Mouse (Mus musculus): Measurements from ENCODE around the gene Ksr1.

The Ksr1 gene

DNA sequence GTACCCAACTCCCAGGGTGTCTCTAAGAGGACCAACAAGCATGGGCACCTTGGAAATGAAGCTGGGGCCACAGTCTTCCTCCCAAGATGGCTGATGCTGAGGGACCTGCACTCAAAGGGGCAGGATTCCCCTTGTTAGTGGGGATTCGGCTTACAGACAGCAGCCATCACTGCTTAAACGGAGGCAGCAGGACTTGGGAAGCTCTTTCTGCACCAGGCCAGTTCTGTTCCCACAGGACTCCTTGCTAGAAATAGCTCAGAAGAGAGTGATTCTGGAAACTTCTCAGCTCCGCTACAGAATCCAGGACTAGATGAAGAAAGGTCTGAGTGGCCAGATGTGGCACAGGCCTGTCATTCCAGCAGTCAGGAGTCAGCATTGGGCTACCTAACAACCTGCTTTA lies 19.2 kb downstream of the Ksr1 start:
- no peak for DNase-seq (ENCODE audit: low spot score in 2 of 2)

DNA sequence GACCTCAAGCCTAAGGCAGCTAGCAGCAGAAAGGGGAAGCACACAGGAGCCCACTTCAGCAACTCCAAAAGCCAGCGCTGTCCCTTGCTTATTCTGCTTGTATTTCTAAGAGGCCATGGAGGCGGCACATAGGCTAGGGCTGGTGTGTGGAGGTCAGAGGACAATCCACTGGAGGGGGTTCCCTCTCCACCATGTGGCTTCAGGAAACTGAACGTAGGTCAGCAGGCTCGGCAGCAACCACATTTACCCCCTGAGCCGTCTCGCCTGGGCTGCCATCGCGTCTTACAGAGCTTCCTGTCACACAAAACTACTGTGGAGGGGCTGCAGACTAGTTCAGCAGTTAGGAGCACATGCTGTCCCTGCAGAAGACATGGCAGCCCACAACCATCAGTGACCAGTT lies 20.4 kb downstream of the Ksr1 start:
- no peak for DNase-seq (ENCODE audit: low spot score in 2 of 2)

DNA sequence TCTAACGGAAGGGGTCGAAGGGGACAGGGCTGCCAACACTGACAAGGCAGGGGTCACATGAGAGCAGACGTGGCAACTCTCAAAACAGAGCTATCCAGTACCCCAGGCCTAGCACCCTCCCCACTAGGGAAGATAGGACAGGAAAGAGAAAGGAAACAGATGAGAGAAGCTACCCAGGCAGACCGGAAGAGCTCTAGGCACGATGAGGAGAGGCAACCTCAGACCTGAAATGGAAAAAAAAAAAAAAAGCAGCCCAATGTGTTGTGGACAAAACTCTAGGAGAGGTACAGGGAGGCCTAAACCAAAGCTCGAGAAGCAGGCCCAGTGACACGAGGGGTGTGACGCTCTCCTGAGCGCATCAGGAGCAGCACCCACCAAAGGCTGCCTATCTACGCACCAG lies 23.7 kb downstream of the Ksr1 start:
- no peak for DNase-seq (ENCODE audit: low spot score in 2 of 2)

DNA sequence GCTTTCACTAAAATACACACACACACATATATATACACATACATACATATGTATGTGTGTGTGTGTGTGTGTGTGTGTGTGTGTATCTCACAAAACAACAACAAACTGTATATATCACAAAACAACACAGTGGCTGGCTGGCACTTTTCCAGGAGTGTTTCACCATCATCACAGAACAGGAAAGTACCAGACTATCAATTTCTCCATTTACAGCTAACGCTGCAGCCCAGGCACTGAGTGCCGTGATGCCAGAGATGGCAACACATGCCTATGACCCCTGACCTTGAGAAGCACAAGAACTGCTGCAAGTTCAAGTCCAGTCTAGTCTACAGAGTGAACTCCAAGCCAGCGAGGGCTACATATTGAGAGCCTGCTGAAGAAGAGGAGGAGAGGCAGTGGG lies 26.1 kb downstream of the Ksr1 start:
- DNase-seq (ENCODE audit: low spot score in 2 of 2): no peak

DNA sequence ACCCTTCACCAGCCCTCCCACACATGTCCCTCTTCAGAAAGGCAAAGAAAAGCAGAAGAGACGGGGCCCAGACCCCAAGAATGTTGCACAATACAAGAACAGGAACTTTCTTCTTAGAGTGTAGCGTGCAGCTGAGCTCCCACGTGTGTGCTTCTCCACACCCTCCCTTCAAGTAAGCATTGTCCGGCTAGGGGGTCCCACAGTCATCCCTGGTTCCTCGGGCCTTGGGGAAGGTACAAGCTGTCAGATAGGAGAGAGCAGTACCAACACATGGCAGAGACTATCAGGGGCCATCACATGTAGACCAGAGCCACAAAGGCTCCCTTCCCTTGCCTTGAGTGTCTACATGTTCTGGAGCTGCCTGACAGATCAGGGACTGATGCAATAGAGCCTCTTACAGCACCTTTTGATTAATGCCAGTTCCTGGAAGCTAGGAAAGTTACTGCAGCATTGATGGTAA lies 27.3 kb downstream of the Ksr1 start:
- DNase-seq (ENCODE audit: low spot score in 2 of 2): no peak

DNA sequence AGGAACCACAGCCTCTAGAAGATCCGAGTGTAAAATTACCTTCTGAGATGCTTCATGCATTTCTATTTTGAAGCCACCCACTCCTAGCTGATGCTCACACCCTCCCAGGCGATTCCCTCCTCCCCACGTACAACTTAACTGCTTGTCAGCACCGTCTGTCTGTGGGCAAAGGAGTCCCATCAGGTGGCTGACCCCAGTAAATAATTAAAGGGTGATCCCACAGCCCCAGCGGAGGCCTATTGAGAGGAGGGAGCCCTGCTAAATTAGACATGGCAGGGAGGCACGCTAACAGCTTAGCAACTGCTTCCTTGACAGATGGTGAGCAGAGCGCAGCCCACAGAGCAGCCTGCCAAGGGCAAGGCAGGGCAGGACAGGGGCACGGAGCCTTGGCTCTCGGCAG lies 29.5 kb downstream of the Ksr1 start:
- no peak for DNase-seq (ENCODE audit: low spot score in 2 of 2)

DNA sequence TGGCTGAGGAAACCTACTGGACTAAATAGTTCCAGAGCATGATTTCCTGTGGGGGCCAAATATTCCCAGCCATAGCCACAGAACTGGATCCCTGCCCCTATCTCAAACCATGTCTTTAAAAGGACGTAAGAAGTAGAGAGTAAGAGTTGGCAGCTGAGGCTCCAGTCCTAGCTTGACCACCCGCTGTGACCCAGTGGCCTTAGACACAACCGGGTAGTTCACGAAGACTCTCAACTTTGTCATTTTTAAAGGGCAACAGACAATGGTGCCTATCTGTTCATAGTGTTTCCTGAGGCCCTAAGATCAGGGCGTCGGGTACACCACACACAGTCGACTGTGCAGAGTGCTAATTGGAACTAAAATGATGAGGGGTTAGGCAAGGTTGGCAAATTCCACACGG lies 30.5 kb downstream of the Ksr1 start:
- DNase-seq (ENCODE audit: low spot score in 2 of 2): no peak

DNA sequence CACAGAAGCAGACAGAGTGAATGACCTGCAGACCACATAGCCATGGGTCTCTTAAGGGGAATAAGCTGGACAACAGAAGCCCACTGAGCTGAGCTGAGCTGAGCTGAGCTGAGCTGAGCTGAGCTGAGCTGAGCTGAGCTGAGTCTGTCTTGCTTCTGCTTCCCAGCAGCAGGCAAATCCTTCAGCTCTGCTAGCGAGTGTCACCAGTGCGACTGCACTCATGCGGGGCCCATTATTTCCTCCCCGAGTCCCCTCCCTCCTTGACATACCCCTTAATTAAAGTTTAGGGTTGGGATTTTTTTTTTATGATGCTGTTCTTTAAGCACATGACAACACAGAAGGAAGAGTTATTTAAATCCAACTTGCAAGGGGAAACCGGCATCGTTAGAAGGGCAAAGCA lies 32.1 kb downstream of the Ksr1 start:
- DNase-seq (ENCODE audit: low spot score in 2 of 2): no peak

DNA sequence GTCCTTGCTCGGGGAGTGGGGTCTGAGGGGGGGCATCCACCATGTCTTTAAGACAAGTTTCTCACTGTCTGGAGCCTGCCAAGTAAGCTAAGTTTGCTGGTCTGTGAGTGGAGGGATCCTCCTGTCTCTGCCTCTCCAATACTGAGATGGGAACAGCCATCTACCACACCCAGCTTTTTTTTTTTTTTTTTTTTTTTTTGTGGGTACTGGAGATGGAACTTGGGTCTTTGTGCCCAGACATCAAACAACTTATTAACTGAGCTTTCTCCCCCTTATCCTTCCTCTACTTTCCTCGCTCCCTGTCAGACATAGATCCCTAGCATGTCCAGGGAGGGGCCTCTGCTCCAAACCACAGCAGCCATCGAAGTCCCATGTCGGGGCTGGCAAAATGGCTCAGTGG lies 32.8 kb downstream of the Ksr1 start:
- DNase-seq (ENCODE audit: low spot score in 2 of 2): no peak

DNA sequence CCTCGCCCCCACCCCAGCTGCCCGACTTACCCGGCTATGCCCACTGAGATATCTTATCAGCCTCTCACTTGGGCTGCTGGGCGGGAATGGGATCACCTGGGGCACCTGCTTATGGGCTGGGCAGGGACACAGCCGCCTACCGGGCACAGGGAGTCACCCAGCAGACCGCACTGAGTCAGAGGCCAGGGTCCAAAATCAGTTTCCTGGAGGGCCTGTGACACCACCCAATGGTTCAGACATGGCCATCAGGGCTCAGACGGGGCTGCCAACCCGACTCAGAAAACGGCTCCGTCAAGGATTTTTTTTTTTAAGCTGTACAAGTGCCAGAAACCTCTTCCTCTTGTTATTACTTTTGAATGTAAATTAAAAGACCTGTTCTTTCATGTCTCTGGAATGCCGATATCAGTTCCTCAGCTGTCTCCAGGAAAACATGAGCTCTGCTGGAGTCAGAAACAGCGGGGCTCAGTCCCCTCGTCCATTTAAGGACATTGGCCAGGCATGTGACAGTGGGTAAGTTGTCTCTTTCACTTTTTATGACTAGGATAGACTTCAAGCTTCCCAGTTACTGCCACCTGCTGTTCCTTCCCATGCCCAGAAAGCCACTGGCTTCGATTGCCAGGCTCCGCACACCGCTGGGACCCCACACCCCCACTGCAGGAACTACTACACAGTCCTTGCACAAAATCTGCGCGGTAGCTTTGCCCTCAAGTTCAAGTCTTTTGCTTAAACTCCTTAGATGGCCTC lies 33.5 kb downstream of the Ksr1 start:
- no peak for DNase-seq (ENCODE audit: low spot score in 2 of 2)

DNA sequence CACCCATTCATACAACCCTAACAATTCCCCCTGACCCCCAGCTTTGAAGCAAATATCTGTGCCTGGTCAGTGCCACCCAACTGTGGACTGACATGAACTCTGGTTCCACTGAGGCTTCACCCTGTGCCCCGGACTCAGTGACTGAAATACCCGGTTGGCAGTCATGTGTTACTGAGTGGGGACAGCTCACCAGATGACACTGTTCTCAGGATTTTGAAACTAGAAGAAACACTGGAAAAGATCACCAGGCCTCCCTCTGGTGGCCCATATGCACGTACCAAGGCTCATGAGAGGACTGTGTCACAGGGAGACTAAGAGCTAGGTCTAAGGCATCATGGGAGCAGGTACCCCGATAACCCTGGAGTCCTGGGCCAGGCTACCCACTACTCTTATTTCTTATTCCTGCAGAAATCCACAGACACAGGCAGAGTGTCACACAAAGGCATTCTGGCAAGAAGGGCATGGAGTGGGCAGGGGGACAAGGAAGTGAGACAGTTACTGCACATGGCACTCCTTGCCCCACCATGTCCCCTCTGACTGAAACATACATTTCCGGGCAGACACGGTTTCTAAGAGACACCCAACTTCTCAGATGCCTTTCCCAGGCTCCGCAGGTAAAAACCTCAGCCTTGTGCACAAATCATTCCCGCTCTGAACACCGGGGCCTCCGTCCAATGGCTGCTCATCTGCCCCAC lies 34.2 kb downstream of the Ksr1 start:
- DNase-seq (ENCODE audit: low spot score in 2 of 2): no peak

DNA sequence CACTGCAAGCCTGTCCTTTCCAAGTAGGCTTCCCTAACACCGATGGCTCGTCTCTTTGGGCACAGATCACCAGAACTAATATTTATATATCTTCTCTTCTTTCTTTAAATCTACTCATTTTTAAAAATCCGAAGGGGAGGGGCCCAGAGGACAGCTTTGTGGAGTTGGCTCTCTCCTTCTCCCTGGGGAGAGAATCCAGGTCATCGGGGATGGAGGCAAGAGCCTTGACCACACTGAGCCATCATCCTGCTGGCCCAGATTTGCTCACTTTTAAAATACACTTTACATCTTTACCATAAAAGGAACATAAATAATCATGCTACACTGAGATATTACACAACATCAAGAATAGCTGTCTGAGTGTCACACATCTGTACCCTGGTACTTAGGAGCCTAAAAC lies 35.8 kb downstream of the Ksr1 start:
- no peak for DNase-seq (ENCODE audit: low spot score in 2 of 2)

DNA sequence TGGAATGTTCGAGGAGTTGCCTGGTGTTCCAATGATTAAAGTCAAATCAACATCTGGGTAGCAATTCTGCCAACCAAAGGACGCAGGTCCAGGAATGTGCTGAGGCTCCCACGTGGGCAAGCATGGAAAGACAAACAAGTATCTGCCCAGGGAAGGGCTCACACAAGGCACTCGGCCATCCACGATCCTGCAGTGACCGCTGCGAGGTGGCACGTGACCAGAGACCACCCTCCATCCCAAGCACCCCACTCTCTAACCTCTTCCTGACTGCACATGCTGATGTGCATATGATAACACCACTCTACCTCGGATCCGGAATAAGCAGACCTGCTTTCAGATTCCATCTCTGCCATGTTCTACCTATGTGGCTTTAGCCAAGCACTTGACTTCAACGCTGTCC lies 38.3 kb downstream of the Ksr1 start:
- DNase-seq (ENCODE audit: low spot score in 2 of 2): no peak

DNA sequence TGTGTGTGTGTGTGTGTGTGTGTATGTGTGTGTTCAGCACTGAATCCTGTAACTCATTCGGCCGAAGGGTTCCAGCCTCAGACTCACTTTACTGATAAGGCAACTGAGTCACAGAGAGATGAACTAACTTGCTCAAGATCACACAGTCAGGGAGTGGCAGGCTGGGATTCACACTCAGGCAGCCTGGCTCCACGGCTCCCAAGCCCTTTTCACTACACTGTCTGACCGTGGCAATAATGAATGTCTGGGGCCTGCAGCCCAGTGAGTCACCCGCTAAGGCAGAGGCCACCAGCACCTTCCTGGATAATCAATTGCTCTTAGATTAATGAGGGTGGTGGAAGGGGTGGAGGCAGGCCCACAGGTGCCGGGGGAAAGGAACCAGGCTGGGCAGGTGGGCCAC lies 41.2 kb downstream of the Ksr1 start:
- no peak for DNase-seq (ENCODE audit: low spot score in 2 of 2)

DNA sequence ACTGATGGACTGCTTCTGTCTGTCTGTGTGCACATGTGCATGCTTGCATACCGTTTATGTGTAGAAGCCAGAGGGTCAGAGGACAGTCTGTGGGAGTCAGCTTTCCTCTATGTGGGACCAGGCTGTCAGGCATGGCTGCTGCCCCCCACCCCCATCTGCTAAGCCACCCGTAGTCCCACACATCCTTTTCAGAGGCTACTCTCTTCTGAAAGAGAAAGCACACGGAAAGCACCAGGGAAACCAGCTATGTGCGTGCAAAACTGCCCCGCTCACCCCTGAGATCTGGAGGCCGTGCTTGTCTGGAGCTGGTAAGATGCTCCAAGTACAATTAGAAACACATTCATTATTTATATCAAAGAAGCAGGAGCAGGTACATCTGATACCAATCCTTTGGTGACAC lies 41.7 kb downstream of the Ksr1 start:
- DNase-seq (ENCODE audit: low spot score in 2 of 2): no peak

DNA sequence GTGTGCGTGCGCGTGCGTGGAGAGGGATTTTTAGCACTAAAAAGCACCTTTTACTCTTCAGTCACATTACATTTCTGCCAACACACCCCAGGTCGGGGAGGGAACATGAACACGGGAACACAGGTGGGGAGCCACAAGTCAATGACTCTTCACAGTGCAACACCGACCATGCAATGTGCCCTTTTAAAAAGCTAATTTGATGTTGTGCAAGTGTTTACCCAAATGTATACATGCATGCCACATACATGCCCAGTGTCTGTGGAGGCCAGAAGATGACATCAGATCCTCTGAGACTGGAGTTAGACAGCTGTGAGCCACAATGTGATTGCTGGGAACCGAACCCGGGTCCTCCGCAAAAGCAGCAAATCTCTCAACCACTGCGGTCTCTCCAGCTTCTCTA lies 42.1 kb downstream of the Ksr1 start:
- no peak for DNase-seq (ENCODE audit: low spot score in 2 of 2)

DNA sequence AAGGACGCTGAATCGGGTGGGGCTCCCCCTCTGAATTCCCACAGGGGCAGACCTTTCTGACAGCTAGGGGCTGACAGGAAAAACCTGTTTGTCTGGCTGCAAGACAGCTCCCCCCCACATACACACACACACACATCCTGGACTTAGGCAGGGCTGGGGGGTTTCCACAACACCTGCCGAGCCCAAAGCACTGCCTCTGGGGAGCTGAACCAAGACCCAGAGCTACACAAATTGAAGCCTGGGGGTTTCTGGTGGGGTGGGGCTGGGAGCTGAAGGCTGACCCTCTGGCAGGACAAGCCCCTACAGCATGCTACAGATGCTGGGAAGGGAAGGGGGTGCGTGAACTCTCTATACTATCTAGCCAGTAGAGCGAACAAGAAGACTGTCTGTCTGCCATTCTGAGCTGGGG lies 42.7 kb downstream of the Ksr1 start:
- no peak for DNase-seq (ENCODE audit: low spot score in 2 of 2)

DNA sequence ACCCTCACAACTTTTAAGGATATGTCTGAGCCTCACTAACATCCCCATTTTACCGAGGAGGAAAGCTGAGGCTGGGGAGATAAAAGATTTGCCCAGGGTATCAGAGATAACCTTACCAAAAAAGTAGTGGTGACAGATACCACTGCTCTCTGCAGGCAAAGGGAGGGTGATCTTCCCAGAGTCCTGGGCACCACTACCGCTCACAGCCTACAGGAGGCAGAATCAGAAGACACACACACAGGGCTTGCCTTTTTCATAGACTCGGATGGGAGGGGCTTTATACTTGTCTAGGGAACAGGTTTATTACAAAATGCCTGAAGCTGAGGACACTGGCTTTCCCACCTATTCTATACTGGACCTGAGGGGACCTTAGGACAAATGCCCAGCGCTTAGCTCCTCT lies 43.9 kb downstream of the Ksr1 start:
- DNase-seq (ENCODE audit: low spot score in 2 of 2): no peak

DNA sequence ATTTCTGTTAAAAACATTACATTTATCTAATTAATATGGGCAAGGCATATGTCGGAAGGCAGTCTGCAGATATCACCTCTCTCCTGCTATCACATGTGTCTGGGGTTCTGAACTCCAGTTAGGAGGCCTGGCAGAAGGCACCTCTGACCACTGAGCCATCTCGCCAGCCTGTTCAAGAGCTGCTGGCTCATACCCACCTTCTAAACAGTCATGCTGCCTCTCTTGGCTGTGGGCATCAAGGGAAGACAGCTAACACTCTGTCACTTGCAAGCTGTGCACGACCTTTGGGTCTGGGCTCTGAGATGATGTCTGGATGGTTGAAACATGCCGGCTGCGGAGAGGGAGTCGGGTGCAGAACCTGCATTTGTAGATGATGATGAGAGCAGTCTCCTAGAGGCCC lies 44.6 kb downstream of the Ksr1 start:
- DNase-seq (ENCODE audit: low spot score in 2 of 2): no peak

DNA sequence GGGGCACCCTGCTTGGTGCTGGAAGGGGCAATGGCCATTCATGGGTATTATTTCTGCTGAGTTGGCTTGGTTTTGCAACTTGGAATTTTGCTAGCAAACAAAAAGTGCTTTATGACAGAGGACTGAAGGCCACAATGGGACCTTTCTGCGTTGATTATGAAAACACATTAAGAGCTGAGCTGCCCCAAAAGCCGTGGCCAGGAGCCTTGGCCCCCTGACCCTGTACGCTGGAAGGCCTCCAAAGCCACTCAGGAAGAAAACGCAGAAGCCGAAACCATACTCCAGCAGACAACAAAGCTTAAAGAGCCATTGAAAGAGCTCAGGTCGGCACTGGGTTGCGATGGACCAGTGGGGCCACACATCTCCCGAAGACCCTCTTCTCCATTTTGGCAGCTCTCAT lies 47.2 kb downstream of the Ksr1 start:
- DNase-seq (ENCODE audit: low spot score in 2 of 2): no peak

DNA sequence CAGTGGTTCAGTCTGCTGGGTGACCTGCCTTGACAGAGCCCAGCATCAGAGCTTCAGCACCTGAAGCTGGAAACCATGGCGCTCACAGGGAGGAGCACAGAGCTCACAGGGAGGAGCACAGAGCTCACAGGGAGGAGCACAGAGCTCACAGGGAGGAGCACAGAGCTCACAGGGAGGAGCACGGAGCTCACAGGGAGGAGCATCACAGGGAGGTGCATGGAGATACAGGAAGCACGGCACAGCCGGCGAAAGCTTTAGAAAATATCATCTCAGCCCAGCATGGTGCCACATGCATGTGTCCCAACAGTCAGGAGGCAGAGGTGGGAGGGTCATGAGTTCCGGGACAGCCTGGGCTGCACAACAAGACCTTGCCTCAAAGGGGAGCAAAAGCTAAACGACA lies 48.5 kb downstream of the Ksr1 start:
- no peak for DNase-seq (ENCODE audit: low spot score in 2 of 2)

DNA sequence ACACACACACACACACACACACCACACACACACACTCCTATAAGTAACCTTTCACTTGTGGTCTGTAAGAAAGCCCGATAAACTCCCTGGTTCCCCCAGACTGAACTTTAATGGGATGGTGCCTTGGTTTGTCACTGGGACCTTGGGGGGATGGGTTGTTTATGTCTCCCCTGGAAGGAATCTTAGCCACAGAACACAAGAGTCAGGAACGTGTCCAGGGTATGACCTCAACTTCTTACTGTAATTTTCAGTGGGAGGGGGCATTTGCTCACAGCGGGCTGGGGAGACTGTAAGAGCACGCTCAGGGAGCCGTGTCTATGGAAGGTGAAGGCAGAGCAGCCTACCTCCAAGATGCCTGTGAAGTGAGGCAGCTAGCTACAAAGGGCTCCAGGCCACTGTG lies 49.5 kb downstream of the Ksr1 start:
- DNase-seq (ENCODE audit: low spot score in 2 of 2): no peak

DNA sequence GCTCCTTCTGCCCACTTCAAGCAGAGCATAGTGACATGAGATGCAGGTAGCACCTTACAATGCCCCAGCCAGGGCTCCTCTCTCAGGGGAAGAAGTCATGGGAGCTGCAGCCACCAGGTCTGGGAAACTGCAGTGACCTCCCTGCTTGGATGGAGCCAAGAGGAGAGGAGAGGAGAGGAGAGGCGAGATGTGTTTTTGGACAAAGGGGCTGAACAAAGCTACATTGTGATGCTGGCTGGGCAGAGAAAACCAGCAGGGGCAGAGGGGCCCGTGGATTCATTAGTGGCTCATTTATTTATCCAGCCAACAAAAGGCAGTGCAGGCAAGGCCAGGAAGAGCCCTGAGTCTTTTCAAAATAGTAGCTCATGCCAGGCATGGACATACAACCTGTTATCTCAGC lies 50.5 kb downstream of the Ksr1 start:
- no peak for DNase-seq (ENCODE audit: low spot score in 2 of 2)

DNA sequence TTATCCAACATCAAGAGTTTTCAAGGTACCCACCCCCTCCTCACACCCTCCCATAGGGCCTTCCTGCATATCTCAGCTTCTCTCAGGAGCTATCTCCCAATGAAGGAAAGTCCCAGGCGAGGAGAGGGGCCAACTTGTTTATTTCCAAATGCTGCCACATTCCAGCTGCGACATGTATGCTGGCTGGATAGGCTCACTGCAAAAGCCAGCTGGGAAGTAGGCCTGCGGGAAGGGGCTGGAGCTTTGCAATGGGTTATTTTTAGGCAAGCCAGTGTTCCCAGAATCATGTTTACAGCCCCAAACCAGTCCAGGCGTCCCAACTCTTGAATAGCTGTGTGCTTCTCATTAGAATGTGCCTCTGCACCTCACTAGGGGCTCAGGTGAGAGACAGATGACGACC lies 51.5 kb downstream of the Ksr1 start:
- no peak for DNase-seq (ENCODE audit: low spot score in 2 of 2)
